Mouse (Mus musculus) urinary bladder, postnatal 10 days (tissue): ENCODE measurements at regions not wholly inside any gene's neighbourhood (a gene's known extent, or its start where the extent isn't known, plus 50 kb on each side); places are given as distances from the start of the nearest gene placed in this dataset.
"Not testable (repeated sequence)": the region's sequence is repeated elsewhere in the genome, so short reads cannot be mapped to it uniquely, and the experiment has no call there.

Experiments used
- DNase-seq: peaks from one replicate; pipeline ENCODE4 v3.0.0; 2022; ENCODE audit warnings: low spot score

- no peak for DNase-seq
These were observed 55.7 kb downstream of the AI429214 start for GRCm38 (mm10) chr8:37048912-37049692.

DNA sequence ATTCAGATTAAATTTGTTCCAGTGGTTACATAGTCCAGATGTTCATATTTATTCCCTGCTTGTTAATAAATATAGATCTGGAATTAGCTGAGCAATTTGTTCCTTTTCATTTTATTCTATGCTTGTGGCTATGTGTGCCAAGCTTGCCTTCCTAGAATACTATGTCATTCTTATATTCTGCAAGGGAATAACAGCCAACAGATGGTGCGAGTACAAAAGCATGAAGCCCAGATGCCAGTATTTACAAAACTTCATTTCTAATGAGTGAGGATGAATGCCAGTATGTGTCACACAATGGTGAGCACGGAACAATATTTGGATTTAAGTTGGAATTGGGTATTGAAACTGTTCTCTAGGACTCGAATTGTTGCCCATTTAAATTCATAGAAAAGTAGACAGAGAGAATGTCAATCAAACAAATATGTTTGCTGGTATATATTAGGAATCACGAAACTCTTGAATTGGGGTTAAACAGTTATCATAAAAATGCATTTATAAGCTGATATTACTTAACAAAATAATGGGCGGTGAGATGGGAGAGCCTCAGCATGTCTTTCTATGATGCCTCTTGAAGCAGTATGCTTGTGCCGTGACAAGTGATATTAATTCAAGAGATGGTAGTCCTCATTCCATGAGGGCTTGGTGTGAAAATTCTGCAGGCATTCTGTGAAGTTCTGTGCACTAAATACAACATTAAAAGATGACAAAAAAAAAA lies 56.7 kb downstream of the AI429214 start:
- no peak for DNase-seq

- DNase-seq, result no peak
These were observed 57.3 kb downstream of the AI429214 start for GRCm38 (mm10) chr8:37050684-37051028.

DNA sequence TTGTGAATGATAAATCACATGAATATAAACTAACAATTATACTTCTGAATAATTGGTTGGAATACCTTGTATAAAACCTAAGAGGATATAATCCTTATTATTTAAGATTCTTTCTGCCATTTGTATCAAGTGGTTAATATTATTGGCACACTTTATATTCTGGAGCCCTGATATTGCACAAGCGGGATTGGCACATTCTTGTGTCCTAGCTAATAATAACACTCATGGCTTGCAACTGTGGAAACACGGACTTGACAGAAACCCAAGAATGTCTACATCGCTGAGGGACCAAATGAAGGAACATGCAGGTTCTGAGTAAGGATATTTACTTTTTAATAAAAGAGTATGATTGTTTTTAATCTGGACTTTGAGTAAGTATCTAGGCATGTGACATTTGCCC lies 63.0 kb downstream of the AI429214 start:
- no peak for DNase-seq

DNA sequence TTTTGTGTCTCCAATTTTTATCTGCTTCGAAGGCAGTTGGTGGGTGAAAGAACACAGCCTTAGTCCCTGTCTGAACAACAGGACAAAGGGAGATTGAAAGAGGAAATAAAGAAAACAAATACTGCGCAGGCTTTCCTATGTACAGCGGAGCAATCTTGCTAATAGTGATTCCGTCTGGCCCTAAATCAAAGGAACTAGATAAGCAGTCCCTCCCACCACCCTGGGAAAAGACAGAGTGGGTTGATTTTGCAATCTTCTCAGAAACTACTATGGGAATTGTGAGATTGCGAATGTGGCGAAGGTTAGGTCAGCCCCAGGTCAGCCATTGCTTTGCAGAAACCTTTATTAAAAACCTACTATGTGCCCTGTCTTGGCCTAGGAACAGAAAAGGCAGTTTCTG lies 65.0 kb downstream of the AI429214 start:
- DNase-seq, result no peak

- DNase-seq, result peak; percentile 45
These were observed 68.9 kb downstream of the AI429214 start for GRCm38 (mm10) chr8:37062012-37062944.

- DNase-seq, result peak; percentile 23
These were observed 70.4 kb downstream of the AI429214 start for GRCm38 (mm10) chr8:37063764-37064331.

GRCm38 (mm10) chr8:37072905-37073304 lies 79.5 kb downstream of the AI429214 start:
- no peak for DNase-seq

DNA sequence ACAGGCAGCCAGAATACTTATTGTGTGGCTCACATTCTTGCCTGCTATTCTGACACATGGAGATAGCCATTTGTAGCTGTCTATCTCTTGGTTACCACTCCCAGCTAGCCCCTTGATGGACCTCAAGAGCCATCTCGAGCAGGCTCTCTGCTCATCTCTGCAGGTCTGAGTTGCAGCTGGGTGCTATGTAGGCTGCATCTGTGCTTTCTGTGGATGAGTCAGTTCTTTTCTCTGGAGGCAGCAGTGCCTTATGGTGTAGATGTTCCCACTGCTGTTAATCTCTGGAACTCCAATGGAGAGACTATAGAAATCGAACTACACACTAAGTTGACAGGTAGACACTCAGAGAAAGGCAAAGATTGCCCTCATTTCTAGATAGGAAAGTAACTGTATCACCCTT lies 106.3 kb downstream of the AI429214 start:
- no peak for DNase-seq

DNA sequence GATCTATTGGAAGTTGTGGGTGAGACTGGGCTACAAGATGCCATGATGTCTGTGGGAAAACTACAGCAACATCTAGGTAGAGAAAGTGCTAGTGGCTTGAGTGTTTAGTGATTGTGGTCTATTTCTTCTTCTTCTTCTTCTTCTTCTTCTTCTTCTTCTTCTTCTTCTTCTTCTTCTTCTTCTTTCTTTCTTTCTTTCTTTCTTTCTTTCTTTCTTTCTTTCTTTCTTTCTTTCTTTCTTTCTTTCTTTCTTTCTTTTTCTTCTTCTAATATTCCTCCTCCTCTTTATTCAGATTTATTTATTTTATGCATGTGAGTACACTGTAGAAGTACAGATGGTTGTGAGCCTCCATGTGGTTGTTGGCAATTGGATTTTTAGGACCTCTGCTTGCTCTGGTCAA lies 119.0 kb downstream of the AI429214 start:
- not testable (repeated sequence) for DNase-seq

DNA sequence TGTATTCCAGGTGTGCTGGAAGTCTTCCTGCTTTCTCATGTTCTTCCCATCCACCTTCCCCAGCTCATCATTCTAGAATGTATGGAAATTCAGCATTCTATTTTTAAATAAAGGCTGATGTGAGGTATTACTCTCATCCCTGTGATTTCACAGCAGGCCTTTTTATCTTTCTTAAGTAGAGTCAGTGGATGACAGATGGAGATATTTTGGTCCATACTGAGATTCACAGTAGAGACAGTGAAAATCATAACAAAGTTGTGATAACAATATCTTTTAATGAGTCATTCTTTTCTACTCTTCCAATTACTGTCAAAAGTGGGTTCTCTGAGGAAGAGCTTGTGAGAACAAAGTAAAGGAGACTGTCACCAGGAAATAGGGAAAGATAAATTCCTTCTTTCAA lies 132.4 kb downstream of the AI429214 start:
- no peak for DNase-seq

DNA sequence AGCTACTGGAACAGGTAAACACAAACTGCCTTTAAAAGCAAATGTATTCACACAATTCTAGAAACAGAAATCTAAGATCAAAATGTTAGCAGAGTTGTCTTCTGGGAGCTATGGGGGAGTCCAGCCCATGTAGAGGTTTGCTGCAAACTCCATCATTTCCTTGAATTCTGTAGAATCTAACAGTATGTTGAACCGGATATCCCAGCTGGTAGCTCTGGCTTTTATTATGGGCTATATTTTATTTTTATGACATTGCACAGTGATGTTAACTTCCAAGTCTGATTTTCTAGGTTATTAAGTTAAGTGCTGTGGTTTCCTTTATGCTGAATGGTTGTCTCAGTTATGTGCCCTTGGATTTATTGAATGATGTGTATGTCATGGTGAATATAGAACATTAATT lies 136.3 kb downstream of the AI429214 start:
- no peak for DNase-seq

- no peak for DNase-seq
These were observed 138.6 kb downstream of the AI429214 start for GRCm38 (mm10) chr8:37131988-37132387.

GRCm38 (mm10) chr8:37134192-37134964 lies 141.0 kb downstream of the AI429214 start:
- DNase-seq, result no peak

DNA sequence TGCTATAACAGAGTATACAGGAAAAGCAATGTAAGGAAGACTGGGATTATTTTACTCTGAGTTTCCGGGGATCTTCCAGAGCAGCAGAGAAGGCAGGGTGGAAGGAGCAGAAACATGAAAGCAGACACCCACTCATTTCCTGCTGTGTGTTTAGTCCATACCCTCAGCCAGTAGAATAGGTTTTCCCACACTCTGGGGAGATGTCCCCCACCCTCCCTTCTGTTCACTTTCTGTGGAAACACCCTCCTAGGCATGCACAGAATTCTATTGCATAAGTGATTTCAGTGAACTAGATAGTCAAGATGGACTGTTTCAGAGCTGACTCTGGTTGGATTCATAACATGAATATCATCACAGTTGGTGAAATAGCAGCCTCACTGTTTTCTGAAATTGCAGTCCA lies 156.9 kb downstream of the AI429214 start:
- DNase-seq, result no peak

GRCm38 (mm10) chr8:37154361-37154760 lies 161.0 kb downstream of the AI429214 start:
- DNase-seq, result no peak

DNA sequence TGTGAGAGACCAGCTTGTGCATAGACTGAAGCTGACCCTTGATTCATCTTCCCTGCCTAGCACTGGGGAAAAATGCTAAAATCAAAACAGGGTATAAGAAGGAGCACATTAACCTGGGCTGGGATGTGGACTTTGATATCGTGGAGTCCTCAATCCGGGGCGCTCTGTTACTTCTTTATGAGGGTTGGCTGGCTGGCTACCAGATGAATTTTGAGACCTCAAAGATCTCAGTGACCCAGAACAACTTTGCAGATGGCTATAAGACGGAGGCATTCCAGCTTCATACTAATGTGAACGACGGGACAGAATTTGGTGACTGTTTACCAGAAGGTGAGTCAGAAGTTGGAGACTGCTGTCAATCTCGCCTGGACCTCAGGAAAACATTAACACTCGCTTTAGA lies 161.5 kb downstream of the AI429214 start:
- DNase-seq, result no peak

DNA sequence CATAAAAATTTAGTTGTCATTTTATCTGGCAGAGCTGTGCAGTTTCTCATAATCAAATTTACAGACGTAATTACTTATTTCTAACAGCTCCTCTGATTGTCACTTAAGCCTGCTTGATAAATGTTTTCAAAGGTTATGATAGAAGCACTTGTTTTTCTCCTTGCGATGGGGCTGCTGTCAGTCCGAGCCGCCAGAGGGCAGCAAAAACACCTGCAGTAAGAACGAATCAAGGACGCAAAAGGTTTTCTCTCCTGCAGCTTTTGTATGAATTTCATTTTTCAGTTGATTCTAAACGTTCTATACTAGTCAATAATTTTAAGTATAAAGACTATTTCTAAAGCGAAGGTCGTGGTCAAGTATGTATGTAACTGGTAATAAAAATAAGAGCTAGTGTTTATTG lies 166.1 kb downstream of the AI429214 start:
- peak; percentile 10 for DNase-seq

DNA sequence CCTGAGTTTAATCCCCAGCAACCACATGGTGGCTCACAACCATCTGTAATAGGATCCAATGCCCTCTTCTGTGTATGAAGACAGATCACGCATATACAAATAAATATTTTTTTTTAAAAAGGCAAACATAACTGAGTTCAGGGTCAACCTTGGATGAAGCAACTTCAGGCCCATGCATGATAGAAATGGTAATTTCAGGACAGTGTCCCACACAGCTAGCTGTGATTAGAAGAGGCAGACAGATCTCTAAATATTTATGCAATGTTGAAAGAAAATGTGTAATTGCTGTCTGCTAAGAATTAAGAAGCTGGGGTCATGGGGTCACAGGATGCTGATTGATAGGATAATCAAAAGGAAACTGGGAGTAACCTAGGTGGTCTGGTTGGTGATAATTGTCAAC lies 203.5 kb downstream of the AI429214 start:
- DNase-seq, result no peak

- no peak for DNase-seq
These were observed 222.5 kb downstream of the AI429214 start for GRCm38 (mm10) chr8:37215894-37216293.

GRCm38 (mm10) chr8:37227091-37227490 lies 233.7 kb downstream of the AI429214 start:
- no peak for DNase-seq
